Mouse (Mus musculus): ENCODE measurements around the gene Bach2.

The Bach2 gene

DNA sequence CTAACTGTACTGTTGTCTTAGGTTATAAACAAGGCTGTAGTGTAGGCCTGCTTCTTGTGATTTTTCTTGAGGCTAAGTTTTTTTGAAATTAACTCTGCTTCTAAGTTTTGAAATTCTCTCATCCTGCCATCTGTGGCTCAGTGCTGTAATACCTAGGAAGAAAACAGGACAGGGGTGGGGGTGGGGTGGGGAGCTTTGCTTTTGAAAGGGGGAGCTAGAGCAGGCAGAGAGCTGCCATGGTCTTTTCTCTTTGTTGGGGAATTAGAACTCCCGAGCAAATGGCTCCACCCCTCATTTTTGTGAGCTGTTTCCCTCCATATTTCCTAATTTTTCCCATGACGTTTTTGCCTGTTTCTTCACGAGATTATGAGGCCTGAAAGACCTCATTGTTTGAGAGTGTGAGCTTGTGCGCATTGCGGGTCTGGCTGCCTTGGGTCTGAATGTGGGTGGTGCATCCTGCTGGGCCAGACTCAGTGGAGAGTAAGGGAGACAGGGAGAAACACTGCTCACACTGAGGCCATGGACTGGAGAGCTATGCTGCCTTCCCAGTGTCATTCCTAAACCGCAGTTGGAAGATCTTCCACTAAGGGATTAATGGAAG, 58.6 kb downstream of the Bach2 start:
- DNase-seq (ENCODE audit: low spot score): no peak

DNA sequence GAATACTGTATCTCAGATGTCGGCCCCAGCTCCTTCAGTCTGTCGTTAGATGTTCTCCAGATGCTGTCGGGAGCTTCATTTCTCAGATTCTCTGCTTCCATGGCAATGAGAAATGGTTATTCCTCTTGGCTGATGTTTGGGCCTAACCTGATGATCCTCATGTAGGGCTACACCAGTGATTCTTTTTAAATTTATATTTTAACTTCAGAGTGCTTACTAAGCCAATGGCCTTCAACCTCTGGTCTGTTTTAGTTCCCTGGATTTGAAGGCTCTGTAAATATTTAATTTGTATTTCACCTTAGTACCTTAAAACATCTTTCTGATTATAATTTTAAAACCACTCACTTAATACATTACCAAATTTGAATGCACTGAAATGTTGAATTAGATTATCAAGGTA, 60.6 kb downstream of the Bach2 start:
- no peak for DNase-seq (ENCODE audit: low spot score)

DNA sequence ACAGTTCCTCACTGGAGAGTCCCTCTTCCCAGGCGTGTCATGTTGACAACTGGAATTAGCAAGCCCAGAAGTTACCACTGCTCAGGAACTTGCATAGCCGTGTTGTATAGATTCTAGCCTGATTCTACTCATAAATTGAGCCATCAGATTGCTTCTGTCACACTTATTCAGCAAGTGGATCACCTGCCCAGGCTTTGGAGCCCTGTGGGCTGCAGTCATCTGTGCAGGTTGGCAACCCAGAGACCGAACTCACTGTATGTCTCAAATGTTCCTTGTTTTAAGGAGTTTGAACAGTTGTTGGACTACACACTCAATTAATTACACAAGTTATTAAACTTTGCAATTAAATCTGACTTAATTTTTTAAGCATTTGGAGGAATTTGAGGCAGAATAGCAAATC, 61.4 kb downstream of the Bach2 start:
- DNase-seq (ENCODE audit: low spot score): no peak

DNA sequence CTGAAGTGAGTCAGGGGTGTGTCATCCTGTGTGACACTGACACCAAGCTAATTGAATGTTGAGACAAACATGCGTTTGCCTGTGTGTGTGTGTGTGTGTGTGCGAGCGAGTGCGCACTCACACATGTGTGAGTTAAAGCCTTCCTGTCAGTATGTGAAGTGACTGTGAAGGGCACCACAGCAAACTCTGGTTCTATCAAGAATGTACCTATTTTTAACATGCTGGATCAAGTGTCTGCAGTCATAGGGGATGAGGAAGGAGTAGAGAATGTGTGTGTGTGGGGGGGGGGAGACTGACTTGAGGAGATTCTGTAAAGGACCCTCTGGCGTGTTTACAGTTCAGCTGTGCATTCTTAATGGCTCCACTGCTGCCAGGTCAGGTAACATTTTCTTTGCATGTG, 64.1 kb downstream of the Bach2 start:
- no peak for DNase-seq (ENCODE audit: low spot score)

DNA sequence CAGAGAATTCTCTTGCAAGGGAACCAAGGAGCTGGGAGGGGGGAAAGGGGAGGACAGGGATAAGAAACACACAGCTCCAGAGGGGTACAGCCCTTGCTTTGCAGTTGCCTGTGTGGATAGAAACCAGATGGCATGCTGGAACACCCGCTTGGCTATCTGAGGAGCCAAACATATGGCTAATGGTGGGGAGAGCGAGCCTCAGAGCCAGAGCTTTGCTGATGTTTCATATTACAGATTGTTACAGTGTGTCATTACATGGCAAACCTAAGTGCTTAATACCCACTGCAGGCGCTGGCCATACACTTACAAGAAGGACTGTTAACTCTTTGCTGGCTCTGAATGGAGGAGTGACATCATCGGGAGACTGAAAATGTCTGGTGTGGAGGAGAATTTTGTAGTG, 64.5 kb downstream of the Bach2 start:
- DNase-seq (ENCODE audit: low spot score): peak; percentile 42

DNA sequence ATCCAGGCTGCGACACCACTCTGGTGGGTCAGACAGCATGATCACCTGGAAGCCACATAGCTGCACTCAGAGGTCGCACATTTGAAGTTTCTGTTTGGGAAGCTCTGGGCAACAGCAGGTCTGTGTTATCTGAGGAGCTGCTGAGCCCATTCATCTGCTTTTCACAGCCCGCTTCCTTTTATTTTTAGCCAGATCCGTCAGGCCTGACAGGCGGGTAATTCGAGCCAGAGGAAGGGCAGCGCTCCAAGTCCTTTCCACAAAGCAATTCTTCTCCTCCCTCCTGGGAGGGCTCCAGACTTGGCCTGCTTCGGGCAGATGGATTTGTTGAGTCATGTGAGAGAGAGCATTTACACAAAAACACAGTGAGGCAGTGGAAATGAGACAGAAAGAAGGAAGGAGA, 65.1 kb downstream of the Bach2 start:
- peak; percentile 90 for DNase-seq (ENCODE audit: low spot score)

DNA sequence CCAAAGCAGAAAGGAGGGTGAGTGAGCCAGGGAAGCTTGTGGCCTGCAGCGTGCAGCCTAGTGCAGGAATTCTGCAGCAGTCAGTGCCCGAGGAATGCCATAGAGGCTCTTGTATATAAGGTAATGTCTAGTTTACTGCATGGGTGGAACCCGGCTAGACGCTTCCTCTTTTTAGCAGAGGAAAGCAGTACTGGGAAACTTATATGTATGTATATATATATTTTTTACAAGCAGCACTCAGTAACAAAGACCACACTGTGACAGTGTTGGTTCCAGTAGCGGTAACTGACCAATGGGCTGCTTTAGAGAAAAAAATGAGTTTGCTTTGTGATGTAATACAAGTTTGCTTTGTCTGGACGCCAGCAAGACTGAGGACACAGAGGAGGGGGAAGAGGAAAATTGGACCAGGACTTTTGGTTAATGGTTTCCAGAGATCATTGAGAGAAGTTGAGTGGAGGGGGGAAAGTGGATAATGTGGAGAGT, 65.7 kb downstream of the Bach2 start:
- DNase-seq (ENCODE audit: low spot score): no peak

DNA sequence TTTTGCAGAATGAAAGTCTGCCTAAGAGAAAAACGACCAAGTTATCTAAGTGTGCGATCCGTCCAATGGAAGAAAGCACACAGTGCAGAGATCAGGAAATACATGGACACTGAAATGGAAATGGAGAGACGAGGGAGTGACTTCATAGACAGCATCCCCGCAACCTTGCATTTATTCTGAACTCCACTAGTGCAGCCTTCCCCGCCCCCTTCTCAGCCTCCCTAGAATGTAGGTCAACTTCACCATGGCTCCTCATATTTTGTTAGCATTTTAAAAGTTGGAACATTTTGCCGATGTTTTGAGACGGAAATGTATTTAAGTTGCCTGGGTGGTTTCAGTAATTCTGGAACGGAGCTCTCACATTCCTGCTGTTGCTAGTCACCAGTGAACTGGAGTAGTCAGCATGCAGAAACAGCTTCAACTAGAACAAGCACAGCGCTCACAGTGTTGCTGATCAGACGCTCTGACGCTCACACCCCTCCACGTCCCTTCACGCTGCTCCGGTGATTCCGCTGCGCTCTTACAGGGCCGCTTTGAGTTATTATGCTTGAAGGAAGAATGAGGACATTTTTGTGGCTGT, 66.5 kb downstream of the Bach2 start:
- no peak for DNase-seq (ENCODE audit: low spot score)

DNA sequence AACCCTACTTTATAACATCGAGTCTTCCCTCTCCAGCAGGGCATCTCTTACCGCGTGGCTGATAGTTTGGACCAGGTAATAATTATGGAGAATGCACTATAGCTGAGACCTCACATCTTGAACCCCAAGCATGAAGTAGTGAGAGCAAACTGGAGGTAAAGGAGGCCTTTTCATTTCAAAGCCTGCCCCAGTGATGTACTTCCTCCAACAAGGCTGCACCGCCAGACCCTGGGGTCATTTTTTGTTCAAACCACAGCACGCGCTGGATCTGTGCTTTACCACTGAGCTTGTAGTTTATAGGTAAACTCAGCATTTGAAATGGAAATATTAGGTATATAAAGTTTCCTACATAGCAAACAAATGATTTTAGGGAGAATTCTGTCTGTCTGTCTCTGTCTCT, 67.1 kb downstream of the Bach2 start:
- DNase-seq (ENCODE audit: low spot score): no peak

DNA sequence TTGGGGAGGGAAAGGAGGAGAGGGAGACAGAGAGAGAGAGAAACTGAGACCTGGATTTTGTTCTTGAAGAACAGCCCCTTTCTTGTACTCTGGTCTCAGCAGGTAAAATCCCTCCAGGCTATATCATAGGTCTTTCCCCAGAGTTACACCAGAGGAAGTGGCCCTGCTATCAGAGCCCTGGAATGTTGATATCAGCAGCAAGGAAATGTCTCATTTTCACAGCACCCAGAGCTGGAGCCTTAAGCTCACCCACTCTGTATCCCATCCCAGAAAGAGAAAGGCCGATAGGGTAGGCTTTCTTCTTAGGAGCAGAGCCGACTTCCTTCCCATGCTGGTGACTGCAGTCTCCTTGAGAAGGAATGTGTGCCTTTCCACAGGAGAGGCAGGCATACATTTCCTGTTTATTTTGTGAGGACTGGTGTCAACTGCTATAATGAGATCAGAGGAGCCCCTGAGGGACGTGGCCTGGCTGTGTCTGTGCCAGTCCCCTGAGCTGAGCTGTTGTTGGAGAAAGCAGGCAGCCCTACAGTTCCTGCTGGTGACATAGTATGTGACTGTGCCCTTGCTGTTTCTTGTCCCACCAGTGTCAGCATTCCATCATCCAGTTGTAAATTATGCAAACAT, 67.7 kb downstream of the Bach2 start:
- DNase-seq (ENCODE audit: low spot score): no peak

DNA sequence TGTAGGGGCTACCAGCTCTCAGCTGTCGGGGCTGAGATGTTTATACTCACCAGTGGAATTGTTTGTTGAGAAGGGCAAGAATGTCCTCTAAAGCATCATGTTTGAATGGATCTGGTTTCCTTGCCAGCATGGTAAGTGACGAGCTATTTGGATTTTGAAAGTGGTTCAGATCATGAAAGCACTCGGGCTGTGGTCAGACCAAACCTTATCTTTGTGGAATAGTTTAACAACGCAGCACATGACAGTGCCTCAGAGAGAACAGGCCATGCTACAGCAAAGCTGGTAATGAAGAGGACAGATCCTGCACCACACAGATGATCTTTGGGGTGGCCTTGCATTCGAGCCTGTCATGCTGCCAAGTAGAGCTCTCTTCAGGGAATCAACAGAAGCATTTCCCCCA, 68.6 kb downstream of the Bach2 start:
- no peak for DNase-seq (ENCODE audit: low spot score)

DNA sequence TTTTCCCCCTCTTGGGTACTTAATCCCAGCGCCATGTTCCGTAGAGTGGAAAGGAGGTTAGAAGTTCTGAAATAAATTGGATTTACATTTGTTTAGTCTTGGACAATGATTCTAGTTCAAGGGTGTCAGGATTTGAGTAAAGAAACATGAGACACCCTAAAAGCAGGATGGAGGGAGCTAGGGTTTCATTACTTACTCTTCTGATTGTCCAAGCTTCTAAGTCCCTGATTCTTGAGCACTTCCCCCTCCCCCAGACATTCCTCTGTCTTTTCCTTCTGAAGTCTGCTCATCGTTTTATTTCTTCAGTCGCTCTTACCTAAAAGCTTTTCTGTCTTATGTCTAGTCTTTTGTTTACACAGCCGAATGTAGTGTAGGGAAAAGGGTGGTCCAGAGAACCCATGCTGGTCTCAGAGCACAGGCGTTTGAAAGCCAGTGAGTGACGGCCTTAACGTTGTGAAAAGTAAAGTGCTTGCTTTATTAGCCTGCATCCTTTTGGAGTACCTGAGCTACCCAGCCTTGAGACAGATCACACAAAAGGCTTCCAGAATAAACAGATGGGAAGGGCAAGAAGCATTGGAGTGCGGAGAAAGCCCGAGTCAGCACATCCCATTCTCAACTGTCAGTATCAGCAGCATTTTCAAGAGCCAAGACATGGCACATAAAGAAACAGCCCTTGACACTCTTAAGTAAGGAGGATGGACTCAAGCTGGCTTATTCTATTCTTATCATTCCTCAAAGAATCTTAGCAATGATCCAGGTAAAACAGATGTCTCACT, 73.8 kb downstream of the Bach2 start:
- no peak for DNase-seq (ENCODE audit: low spot score)

DNA sequence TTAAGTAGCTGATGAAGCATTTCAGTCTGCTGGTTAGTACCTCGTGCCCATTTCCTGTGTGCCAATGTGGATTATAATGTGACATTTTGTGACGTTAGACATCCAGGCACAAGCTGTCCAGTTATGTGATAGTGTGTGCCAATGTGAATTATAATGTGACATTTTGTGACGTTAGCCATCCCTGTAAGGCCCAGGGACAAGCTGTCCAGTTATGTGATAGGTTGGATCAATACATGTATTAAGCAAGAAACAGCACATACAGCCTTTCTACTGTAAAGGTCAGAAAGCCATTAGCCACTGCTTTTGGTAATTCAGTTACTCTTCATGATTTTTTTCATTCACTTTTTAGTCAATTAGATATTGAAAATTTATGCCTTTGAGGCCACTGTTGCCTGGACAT, 76.3 kb downstream of the Bach2 start:
- DNase-seq (ENCODE audit: low spot score): no peak

DNA sequence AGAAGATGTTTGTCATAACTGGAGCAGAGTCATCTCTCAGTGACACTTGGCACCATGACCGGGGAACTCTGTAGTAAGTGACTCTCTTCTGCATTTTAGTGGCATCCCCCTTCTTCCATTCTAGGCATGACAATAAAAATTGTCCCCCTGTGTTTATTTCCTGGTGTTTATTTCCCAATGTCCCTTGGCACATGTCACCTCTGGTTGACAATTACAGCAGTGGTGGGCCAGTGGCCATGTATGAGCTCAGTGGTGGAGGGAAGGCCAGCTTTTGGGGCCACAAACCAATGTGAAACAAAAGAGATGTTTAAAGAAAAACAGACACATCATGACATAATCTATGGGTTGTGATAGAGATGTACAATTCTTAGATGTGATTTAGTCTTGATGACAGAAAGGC, 80.0 kb downstream of the Bach2 start:
- no peak for DNase-seq (ENCODE audit: low spot score)

DNA sequence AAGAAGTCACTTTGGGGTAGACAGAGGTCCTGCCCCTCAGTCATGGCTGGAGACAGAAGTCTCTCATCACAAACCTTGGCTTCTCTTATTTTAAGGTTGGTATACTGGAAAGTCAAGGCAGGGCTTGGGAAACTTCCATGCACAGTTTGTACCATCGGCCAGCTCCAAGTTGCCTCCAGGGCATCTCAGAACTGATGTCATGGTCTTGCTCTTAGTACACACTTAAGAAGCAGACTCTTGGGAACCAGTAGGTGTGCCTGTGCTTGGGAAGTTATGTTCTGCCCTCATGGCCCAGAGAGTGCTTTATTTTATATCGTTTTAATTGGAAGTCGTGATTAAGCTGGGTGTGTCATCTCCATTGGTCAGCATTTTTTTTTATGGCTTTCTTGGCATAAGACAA, 80.7 kb downstream of the Bach2 start:
- DNase-seq (ENCODE audit: low spot score): no peak

DNA sequence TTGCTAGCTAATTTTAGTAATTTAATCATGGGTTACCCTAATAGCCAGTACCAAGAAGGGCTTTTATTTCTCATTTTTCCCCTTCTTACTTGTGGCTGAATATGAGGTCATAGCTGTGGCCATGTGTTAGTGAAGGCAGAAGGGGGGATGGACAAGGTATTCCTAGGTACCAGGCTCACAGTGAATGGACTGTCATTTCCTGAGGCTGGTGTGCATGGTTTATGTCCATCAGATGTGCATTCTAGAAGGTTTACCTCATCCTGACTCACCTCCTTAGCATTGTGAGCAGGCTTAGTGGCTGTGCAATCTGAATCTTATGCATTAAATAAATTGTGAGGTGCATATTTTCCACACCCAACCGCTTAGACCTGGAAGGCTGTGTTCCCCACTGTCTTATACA, 81.4 kb downstream of the Bach2 start:
- no peak for DNase-seq (ENCODE audit: low spot score)

DNA sequence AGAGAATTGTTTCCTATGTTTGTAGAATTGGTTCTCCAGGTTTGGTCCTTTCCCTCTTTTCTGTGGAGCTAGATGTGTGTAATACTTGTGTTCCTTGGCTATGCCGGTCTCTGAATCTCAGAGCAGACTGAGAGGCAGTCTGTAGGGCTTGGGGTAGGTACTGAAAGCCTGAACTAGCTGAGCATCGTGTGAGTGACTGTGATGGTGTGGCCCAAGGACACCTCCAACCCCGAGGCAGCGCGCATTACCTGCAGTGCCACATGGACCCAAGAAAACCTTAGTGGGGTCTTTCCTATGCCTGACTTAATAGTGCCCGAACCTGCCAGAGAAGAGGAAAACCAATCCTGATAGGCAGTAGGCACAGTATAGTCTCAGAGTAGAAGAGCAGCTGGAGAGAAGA, 85.5 kb downstream of the Bach2 start:
- no peak for DNase-seq (ENCODE audit: low spot score)

DNA sequence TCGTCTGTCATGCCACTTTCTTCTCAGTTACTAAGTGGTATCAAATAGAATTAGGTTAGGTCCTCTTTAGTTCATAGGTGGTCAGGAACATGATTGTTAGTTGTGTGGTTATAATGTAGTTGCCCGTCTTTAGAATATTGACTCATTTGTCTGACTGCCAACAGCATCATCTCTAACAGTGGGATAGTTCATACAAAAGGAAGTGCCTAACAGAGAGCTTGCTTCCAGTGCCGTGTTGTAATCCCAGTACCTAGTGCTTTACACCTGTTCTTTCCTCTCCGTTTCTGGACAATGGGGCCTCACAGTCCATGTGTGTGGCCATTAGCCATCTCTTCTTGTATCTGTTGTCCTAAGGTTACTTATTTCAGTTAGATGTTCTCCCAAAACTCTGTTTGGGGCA, 86.4 kb downstream of the Bach2 start:
- DNase-seq (ENCODE audit: low spot score): no peak

DNA sequence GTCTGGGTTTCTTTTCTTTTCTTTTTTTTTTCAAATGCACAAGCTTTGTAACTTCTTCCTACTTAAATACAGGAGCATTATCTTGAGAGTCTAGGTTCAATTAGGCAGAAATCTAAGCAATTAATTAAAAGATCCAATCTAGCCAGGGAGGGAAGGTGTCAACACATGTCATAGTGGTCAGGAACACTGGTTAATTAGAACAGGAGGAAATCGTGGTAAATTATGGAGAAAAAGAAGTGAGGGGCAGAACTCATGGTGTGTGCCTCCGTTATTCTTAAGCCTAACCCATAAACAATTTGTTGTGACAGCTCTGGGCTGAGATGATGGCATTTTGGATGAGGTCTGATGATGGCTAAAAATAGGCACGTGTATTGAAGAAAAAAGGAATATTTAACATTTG, 87.0 kb downstream of the Bach2 start:
- no peak for DNase-seq (ENCODE audit: low spot score)

DNA sequence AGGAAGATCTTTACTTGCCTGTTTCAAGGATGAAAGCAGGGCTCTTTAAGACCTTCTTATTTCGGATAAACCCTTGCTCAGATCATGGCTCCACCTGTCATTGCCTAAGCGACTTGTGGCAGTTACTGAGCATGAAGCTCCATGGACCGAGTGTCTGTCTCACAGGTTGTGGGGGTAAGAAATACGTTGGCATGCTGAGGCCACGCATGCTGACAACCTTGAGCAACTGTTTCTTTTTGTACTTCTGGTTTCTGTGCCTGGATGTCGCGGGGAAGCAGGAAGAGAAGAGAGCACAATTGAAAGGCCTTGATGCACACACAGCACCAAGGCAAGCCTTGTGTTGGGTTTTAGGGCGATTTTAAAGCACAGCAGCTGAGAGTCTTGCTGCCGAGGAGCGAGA, 87.7 kb downstream of the Bach2 start:
- DNase-seq (ENCODE audit: low spot score): no peak

DNA sequence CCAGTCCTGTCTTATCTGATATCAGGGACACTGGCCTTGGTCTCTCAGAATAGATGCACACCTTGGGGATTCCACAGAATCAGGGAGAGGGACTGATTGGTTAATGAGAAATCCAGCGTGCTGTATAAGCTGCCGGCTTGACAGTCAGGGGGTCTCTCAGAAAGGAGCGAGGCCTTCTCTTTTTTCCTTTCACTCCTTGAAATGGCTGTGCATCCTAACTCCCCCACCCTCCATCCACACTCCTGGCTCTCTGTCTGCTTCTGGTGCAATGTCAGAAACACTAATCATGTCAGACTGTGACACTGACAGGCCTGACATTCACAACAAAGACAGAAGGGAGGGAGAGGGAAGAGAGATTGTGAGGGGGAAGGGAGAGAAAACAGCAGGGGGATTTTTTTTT, 88.3 kb downstream of the Bach2 start:
- DNase-seq (ENCODE audit: low spot score): no peak

DNA sequence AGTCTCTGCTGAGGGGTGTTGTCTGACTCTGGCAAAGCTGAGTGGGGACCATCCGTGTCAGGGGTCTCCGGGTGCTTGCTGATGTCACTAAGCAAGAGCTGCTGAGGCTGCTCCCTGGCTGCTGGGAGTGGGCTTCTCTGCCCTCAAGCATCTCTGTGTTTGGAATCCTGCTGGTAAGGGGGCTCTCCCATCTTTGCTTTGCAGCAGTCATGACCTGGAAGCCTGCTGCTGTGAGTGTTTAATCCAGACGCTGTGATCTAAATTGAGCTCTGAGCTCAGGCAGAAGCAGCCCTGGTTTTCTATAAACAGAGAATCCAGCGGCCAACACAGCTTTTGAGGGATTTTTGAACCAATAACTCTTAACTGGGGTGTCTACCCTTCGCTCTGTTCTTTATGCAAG, 89.0 kb downstream of the Bach2 start:
- no peak for DNase-seq (ENCODE audit: low spot score)

DNA sequence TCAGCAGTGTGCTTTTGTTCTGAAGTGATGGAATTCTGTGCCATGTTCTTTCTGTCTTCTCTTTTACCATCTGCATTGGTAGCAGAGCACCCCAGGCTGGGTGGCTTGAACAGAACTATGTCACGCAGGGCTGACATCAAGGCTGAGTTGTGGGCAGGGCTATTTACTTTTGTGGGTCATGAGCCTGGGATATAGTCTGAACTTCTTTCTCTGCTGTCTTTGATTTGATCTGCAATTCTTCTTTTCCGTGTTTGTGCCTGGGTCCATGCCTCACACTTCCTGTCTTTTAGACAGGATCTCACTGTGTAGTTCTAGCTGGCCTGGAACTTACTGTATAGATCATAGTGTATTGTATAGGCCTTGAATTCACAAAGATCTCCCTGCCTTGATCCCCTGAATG, 90.0 kb downstream of the Bach2 start:
- no peak for DNase-seq (ENCODE audit: low spot score)

Data from layer of hippocampus, adult 11-12 months (tissue).